Mouse (Mus musculus) thymus, postnatal 4 days (tissue): ENCODE results near the gene Gm10644.

Source experiments
- DNase-seq: peaks from one replicate; pipeline ENCODE4 v3.0.0; 2021

The Gm10644 gene

GRCm38 (mm10) chr8:83934222-83934621, 20.8 kb downstream of the Gm10644 start:
- no peak for DNase-seq

GRCm38 (mm10) chr8:83926266-83926665, 28.7 kb downstream of the Gm10644 start:
- no peak for DNase-seq

GRCm38 (mm10) chr8:83924585-83924984, 30.4 kb downstream of the Gm10644 start:
- no peak for DNase-seq

GRCm38 (mm10) chr8:83922727-83923126, 32.3 kb downstream of the Gm10644 start:
- DNase-seq = no peak

- DNase-seq = peak; percentile 89
Observed at GRCm38 (mm10) chr8:83921558-83921957, 33.4 kb downstream of the Gm10644 start.

- no peak for DNase-seq
Observed at GRCm38 (mm10) chr8:83917566-83917965, 37.4 kb downstream of the Gm10644 start.

- DNase-seq = no peak
Observed at GRCm38 (mm10) chr8:83916015-83916414, 39.0 kb downstream of the Gm10644 start.

- DNase-seq = peak; percentile 47
Observed at GRCm38 (mm10) chr8:83914860-83915259, 40.1 kb downstream of the Gm10644 start.

- no peak for DNase-seq
Observed at GRCm38 (mm10) chr8:83914232-83914631, 40.8 kb downstream of the Gm10644 start.

GRCm38 (mm10) chr8:83911809-83912731, 42.9 kb downstream of the Gm10644 start:
- no peak for DNase-seq

GRCm38 (mm10) chr8:83909311-83909710, 45.7 kb downstream of the Gm10644 start:
- DNase-seq = no peak

GRCm38 (mm10) chr8:83908583-83908982, 46.4 kb downstream of the Gm10644 start:
- DNase-seq = no peak

- DNase-seq = peak; percentile 79
Observed at GRCm38 (mm10) chr8:83902961-83903666, 51.9 kb downstream of the Gm10644 start.

- DNase-seq = no peak
Observed at GRCm38 (mm10) chr8:83901566-83902485, 53.2 kb downstream of the Gm10644 start.

- DNase-seq = peak; percentile 71
Observed at GRCm38 (mm10) chr8:83900957-83901270, 54.1 kb downstream of the Gm10644 start.

- DNase-seq = peak; percentile 74
Observed at GRCm38 (mm10) chr8:83900266-83900956, 54.6 kb downstream of the Gm10644 start.

GRCm38 (mm10) chr8:83899363-83900252, 55.4 kb downstream of the Gm10644 start, which contains the start of gene Adgrl1:
Gene Adgrl1, plus strand, starts transcription at chr8:83900105.
- DNase-seq = peak; percentile 95

GRCm38 (mm10) chr8:83898985-83899362, 56.0 kb downstream of the Gm10644 start:
- peak; percentile 55 for DNase-seq

GRCm38 (mm10) chr8:83898456-83898855, 56.5 kb downstream of the Gm10644 start:
- DNase-seq = no peak

- DNase-seq = peak; percentile 78
Observed at GRCm38 (mm10) chr8:83897211-83897610, 57.8 kb downstream of the Gm10644 start.

- no peak for DNase-seq
Observed at GRCm38 (mm10) chr8:83896461-83896860, 58.5 kb downstream of the Gm10644 start.
